7 mouse cellular contexts compared by ENCODE assay signal in genomic region chr4:120589815-120590422, GRCm38 (mm10). TPM values are rescaled to one million over a fixed set of nuclear protein-coding genes. Genes with fewer than 3 reads are reported as not detected.
A peak's percentile ranks its signal among the peaks of the same experiment; 100 is the strongest.
DNase-seq lines count a peak whose midpoint lies in the region; ATAC-seq and TF ChIP-seq lines count a peak whose summit lies in the region.

No protein-coding gene starts in this region.

- in situ Hi-C loops in Patski (cut with MboI; ENCODE audit: low pct_unique_long_range_greater_than_20kb): loop anchor here (5.0 to 10.0 kb wide), 2 partner anchors 92 to 315 kb away; no protein-coding TSS in a partner anchor

- no peaks in the 10 kb centered on the region for H3K4me1 ChIP-seq in hindbrain, postnatal 0 days (ENCODE audit: insufficient read depth, low read length)
- H3K4me1 ChIP-seq in megakaryocyte, embryonic 14.5 days: peaks cover 22% of the 10 kb centered on the region

- H3K27me3 ChIP-seq in Patski: no peaks in the 10 kb centered on the region
- H3K27me3 ChIP-seq in hindbrain, postnatal 0 days (ENCODE audit: insufficient read depth, low read length): no peaks in the 10 kb centered on the region
- H3K27me3 ChIP-seq in megakaryocyte, embryonic 14.5 days (replicated peaks): peaks cover 45% of the 10 kb centered on the region

- no peaks in the 10 kb centered on the region for H3K36me3 ChIP-seq in hindbrain, postnatal 0 days (ENCODE audit: insufficient read depth, low read length)
- H3K36me3 ChIP-seq in megakaryocyte, embryonic 14.5 days (replicated peaks; ENCODE audit: low read length): no peaks in the 10 kb centered on the region

- CTCF ChIA-PET in Patski (lab: Charles Lee): interaction anchor here (0.8 to 2.2 kb wide), 13 partner anchors 9 to 236 kb away, joined by 3 to 17 read pairs (median 4); partner anchors contain the start of gene Ctps

- no peaks in the 10 kb centered on the region for H3K9me3 ChIP-seq in hindbrain, postnatal 0 days (ENCODE audit: low read length)
- H3K9me3 ChIP-seq in megakaryocyte, embryonic 14.5 days: no peaks in the 10 kb centered on the region

- no peak overlapping the region for H3K9ac ChIP-seq in hindbrain, postnatal 0 days (replicated peaks; ENCODE audit: low read length)

- DNase-seq in Patski (ENCODE audit: low read depth, low spot score): no peak
- DNase-seq in cerebellum, adult 18-20 months: peak; percentile 76 to 81
- peak; percentile 81 for DNase-seq in forelimb bud, embryonic 11.5 days (ENCODE audit: low read depth, low spot score)
- DNase-seq in hindbrain, postnatal 0 days (ENCODE audit: low spot score): peak; percentile 89
- DNase-seq in left cerebral cortex, adult 8-10 months (ENCODE audit: low spot score in 2 of 2): peak; percentile 44 to 53
- peak; percentile 26 to 54 for DNase-seq in right cerebral cortex, postnatal 36 days (ENCODE audit: low spot score in 2 of 2)

- POLR2A ChIA-PET in Patski (lab: Charles Lee): no interaction called here

- H3K4me3 ChIP-seq in hindbrain, postnatal 0 days (ENCODE audit: low read length): no peak overlapping the region
- H3K4me3 ChIP-seq in megakaryocyte, embryonic 14.5 days (replicated peaks): peak overlapping the region; percentile 73

- 32% methylated on average over 5 of the region's 5 CpGs for WGBS in hindbrain, postnatal 0 days

- peak; percentile 90 for ATAC-seq in Patski
- peak; percentile 95 for ATAC-seq in hindbrain, postnatal 0 days

- peak; percentile 77 for TF ChIP-seq CTCF in Patski (IDR thresholded peaks at IDR 0.05)
- peak; percentile 96 for TF ChIP-seq CTCF in hindbrain, postnatal 0 days (IDR thresholded peaks at IDR 0.05; ENCODE audit: low read depth)

- H3K27ac ChIP-seq in hindbrain, postnatal 0 days: no peak overlapping the region

- no peak overlapping the region for H3K4me2 ChIP-seq in hindbrain, postnatal 0 days (ENCODE audit: low read depth, low read length)

RNA-seq across cellular contexts. Expression of gene Gm8439, which starts 1.4 kb away (rescaled TPM):
- not detected for polyA plus RNA-seq in Patski (2021)
- not detected in 2 replicates for total RNA-seq in hindbrain, postnatal 0 days (2014; rRNA removed)
- polyA plus RNA-seq in hindbrain, postnatal 0 days (2015; fragmentation: Nextera tagmentation; extraction: Ambion mirVana): not detected in 2 replicates
- total RNA-seq in left cerebral cortex, adult 8-10 months (2022): not detected
- polyA plus RNA-seq in megakaryocyte, embryonic 14.5 days (2012; ENCODE audit: insufficient read depth, low replicate concordance): not detected in 2 replicates

RNA-seq across cellular contexts. Expression of gene Ctps, which starts 19.8 kb away (rescaled TPM):
- polyA plus RNA-seq in Patski (2021): 130 TPM
- 42.2 and 52.0 TPM in 2 replicates for total RNA-seq in hindbrain, postnatal 0 days (2014; rRNA removed)
- polyA plus RNA-seq in hindbrain, postnatal 0 days (2015; fragmentation: Nextera tagmentation; extraction: Ambion mirVana): 61.4 and 65.0 TPM in 2 replicates
- total RNA-seq in left cerebral cortex, adult 8-10 months (2022): 10 to 100 TPM; 36.9 to 37.8 (median 37.8) TPM
- polyA plus RNA-seq in megakaryocyte, embryonic 14.5 days (2012; ENCODE audit: insufficient read depth, low replicate concordance): 1.4 and 2.5 TPM in 2 replicates

RNA-seq across cellular contexts. Expression of gene Slfnl1, which starts 57.9 kb away (rescaled TPM):
- polyA plus RNA-seq in Patski (2021): 0.64 TPM
- total RNA-seq in hindbrain, postnatal 0 days (2014; rRNA removed): 0.73 TPM in 1 of 2 replicates, not detected in the other
- polyA plus RNA-seq in hindbrain, postnatal 0 days (2015; fragmentation: Nextera tagmentation; extraction: Ambion mirVana): not detected in 2 replicates
- under 1 TPM; 0.46 to 0.56 (median 0.51) TPM for total RNA-seq in left cerebral cortex, adult 8-10 months (2022)
- polyA plus RNA-seq in megakaryocyte, embryonic 14.5 days (2012; ENCODE audit: insufficient read depth, low replicate concordance): 0.11 TPM in 1 of 2 replicates, not detected in the other

Comparison
In these comparisons a context has a peak if more than half of its experiments do, and no peak if none do; other contexts are left out.
1. RNA of gene Ctps, which starts 19.8 kb away (polyA plus RNA-seq): 130 TPM in Patski (single experiment) and 61.4 to 65.0 TPM in hindbrain, postnatal 0 days; 1.4 to 2.5 TPM in megakaryocyte, embryonic 14.5 days; every median in the first group is over 10 times any median in the second.